Mouse (Mus musculus) B cell, adult 2 months (primary cell): ENCODE results near the gene Zbtb16.

ENCODE experiments used
- DNase-seq, 2 experiments: peaks; one replicate each; pipeline ENCODE4 v3.0.0; 2022

Gene Zbtb16

DNA sequence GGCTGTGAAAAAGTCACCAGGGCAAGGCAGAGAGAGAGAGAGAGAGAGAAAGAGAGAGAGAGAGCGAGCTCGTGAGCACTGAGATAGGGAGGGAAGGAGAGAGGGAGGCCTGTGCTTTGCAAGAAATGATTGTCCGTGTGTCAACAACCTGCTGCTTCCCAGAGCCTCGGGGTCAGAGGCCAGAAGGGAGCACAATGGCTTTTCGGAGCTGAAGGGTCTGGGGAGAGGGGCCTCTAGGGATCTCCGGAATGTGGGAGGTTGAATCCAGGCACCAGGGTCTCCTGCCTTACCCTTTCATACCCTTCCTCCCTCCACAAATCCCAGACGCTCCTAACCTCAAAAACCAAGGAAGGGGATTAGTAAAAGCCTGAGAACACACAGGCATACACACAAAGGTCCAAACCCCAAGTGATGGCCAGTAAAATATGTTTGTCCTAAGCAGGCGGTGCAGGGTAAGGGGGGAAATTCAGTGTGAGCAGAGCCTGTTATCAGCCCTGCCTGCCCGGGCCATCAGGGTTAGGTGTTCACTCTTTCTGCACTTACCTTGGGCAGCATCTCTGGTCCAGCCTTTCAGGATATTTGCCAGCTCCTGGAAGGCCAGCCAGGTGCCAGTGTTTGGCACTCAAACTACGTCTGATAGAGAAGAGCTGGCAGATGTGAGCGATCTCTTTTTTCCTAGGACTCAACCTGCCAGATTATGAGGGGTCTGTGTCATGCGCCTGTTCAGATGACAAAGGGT, 139.1 kb downstream of the Zbtb16 start:
- DNase-seq = no peak

- no peak for DNase-seq
These were observed 139.7 kb downstream of the Zbtb16 start for GRCm38 (mm10) chr9:48696330-48696729.

- DNase-seq = no peak
These were observed 140.2 kb downstream of the Zbtb16 start for GRCm38 (mm10) chr9:48695796-48696195.

DNA sequence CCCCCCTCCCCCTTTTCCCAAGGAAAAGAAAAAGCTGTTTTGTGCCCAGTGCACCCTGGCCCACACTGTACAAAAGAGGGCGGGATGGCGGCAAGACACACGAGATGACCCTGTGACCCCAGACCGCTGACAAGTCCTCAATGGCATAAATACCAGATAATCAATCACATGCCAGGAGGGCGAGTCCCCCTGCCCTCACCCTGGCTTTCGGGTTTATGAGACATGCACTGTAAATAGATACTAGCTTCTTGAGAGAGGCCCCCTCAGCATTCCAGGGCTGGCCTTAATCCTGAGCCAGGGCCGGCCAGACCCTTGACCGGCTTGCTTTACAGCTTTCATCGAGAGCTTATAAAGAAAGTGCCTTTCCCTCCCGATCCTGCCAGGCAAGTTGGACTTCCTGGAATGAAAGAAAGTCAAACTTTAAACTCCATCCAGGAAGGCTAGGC, 141.4 kb downstream of the Zbtb16 start:
- no peak for DNase-seq

DNA sequence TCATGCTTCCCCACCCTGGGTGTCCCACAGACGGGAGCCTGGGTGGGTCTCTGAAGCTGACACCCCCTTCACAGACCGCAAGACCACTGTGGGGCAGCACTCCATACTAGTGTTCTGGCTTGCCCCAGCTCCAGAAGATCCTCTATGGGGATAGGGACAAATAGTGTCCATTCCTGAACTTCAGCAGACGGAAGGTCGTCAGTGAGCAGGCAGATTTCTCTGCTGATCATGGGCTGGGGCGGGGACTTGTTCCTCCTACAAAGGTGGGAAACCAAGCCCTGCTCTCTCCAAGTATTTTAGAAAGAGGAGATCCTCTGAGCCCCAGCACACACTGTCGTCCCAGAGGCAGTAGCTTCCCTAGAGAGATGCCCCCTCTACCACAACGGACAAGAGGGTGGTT, 142.3 kb downstream of the Zbtb16 start:
- DNase-seq = no peak

DNA sequence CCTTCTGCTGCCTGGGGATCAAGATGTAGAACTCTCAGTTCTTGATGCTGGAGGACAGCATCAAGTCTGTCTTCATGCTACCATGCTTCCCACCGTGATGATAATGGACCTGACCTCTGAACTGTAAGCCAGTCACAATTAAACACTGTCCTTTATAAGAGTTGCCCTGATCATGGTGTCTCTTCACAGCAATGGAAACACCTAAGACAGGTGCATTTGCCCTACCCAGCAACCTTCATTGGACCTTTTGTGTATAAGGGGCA, 146.4 kb downstream of the Zbtb16 start:
- DNase-seq = no peak

- no peak for DNase-seq
These were observed 146.9 kb downstream of the Zbtb16 start for GRCm38 (mm10) chr9:48688859-48689717.

- DNase-seq = no peak
These were observed 148.1 kb downstream of the Zbtb16 start for GRCm38 (mm10) chr9:48687891-48688290.

DNA sequence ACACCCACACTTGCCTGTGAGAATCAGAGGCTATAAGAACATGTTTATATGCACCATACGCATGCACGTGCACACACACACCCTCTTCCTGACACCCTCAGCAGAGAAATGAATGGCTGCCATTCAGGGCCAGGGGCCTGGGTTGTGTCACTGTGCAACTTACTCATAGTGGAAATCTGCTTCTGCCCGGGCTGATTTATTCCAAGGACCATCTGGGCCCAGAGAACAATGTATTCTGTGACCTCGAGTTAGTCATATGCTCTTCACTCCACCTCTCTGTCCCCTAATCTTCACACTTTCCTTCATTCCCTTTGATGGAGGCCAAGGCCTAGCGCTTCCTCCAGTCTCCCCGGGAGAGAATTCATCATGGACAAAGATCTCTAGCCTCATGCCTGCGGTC, 150.3 kb downstream of the Zbtb16 start:
- no peak for DNase-seq

DNA sequence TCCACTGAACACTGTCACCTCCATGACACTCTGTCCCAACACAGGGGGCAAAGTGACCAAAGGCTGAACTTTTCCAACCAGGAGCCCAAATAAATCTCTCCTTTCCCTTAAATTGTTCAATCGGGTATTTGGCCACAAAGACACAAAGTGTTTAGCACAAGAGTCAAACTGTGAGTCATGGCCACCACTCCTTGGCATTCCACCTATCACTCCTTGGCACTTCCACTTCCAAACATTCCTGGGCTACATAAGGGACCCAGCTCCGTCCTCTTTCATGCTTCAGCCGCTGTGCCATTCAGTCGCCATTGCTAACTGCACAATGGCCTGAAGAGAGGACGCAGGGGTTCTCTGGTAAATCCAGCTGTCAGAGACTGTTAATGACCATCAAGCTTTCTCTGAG, 151.9 kb downstream of the Zbtb16 start:
- no peak for DNase-seq

GRCm38 (mm10) chr9:48681193-48681592, 154.8 kb downstream of the Zbtb16 start:
- DNase-seq = no peak

GRCm38 (mm10) chr9:48678426-48679358, 157.3 kb downstream of the Zbtb16 start:
- DNase-seq = no peak

DNA sequence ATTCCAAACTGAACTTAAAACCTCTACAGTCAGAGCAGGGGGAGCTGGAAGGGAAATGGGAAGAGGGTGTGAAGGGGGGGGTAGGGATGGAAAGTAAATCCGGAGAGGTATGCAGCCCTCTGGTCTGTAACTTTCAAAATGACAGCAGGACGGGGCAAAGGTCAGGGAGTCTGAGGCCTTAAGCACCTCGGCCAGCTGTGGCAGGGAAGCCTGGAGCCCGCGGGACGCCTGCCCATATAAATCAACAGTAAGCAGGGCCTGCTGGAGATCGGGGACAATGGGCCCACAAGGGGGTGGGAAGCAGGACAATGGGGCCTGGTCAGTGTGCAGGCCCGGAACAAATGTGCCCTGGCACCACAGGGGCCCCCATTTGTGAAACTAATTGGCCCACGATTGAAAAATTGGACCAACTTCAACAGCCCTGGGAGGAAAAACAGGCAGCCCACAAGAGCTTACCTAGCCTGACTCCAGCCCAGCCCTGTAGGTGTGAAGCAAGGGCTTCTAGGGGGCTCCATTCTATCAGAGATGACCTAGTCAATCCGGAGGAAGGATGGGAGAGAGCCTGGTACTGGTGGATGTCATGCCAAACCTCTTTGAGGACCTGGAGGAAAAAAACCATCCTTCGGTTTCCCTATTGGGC, 160.8 kb downstream of the Zbtb16 start:
- no peak for DNase-seq

DNA sequence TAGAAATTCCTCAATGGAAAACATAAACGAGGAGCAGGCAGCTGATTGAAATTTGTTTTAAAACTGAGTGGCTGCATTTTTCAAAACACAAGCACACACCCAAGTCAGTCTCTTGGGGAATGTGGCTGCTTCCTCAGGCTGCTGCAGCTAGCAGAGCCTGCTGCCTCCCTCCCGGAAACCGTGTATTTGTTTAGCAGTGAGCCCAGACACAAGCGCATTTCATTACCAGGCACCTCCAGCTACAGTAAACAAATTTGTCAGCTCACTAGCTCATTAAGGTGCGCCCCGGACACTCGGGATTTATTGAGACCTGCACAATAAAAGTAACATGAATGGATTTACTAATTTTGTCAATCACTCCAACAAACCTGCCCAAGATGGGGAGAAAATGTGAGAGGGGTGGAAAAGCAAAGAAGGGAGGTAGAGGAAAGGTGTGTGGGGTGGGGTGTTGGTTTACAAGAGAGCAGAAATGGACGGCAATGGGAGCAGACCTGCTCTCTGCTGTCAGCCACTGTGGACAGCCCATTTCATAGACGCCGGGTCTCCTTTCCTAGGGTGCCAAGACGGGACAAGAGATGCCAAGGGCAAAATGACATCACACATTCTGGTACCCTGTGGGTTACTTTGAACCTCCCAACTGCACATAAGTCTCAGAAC, 161.5 kb downstream of the Zbtb16 start:
- DNase-seq = no peak

DNA sequence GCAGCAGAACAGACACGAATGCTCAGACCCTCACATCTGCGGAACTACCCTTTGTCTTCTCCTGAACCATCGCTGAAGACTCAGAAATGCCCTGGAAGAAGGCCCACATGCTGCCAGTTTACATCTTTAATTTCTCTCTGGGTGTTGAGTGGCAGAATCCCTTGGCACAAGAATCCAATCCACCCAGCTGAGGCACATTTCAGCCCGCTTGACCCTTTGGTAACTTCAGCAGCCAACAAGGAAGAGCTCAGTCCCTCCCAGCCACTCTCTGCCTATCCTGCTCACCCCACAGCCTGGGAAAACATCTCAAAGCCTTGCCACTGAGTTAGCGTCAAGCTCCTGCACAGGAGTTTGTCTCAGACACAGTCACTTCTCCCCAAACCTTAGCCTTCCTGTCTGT, 162.2 kb downstream of the Zbtb16 start:
- DNase-seq = no peak

DNA sequence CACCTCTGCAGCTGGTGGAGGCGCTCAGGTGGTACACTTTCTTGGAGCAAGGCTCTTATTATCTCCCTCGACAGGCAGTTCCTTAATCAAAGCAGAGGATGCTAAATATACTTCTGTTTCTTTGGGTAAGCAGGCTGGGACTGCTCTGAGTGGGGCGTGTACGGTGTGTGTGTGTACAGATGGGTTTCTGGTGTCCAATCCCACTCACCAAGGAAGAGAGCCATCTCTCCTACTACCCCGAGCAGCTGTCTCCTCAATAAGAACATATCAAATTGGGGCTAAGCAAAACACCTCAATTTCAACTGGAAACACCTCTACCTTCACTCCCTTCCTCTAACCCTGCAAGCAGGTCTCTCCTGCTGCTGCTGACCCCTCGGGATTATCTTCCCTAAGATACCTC, 162.8 kb downstream of the Zbtb16 start:
- DNase-seq = no peak

DNA sequence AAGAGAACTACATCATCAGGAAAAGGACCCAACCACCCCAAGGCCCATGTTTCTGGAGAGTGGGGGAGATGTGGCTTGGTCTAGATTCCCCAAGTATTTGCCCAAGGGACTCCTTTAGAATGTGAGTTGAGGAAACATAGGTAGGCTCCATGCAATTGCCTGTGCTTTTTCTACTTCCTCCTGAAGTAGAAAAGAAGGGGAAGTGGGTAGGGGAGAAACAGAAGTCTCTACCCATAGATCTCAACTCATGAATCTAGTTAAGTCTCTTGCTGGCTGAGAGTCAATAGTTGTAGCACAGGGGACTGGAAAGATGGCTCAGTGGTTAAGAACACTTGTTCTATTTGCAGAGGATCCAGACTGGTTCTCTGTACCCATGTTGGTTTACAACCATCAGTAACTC, 164.2 kb downstream of the Zbtb16 start:
- no peak for DNase-seq

GRCm38 (mm10) chr9:48670156-48670555, 165.9 kb downstream of the Zbtb16 start:
- no peak for DNase-seq

DNA sequence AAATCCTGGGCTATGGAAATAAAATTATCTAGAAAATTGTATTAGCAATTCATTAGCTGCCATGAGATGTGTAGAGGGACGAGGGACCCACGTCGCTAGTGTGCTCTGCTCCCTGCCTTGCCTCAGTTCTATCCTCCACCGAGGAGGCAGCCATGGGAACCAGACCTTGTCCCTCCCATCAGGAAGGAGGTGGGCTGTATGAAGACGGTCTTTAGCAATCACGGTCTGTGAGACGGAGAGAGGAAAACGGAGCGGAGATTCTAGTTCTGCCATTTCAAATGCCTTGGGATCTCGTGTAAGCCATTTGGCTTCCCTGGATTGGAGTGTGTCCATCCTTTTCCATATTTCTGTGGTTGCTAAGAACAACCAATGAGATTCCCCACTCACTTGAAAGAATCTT, 166.3 kb downstream of the Zbtb16 start:
- DNase-seq = no peak

GRCm38 (mm10) chr9:48666702-48667101, 169.3 kb downstream of the Zbtb16 start:
- DNase-seq = no peak

DNA sequence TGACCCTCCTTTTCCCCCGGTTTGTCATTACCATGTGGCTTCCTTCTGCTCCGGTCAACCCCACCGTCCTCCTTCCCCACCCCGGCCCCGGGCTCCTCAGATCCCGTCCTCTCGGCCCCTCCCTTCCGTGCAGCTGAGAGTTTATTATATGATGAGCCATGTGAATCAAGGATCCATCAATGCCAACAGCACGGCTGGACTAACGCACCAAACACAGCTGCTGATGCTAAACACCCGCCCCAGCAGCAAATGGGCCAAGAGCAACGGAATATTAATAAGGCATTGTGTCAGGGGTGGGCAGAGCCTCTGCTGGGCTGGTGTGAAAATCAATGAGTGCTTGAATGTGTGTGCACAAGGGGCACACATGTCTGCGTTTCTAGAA, 173.0 kb downstream of the Zbtb16 start:
- no peak for DNase-seq

- DNase-seq = no peak
These were observed 173.5 kb downstream of the Zbtb16 start for GRCm38 (mm10) chr9:48662361-48663051.
